ENCODE assay signal across 9 mouse cellular contexts in the genomic region with DNA sequence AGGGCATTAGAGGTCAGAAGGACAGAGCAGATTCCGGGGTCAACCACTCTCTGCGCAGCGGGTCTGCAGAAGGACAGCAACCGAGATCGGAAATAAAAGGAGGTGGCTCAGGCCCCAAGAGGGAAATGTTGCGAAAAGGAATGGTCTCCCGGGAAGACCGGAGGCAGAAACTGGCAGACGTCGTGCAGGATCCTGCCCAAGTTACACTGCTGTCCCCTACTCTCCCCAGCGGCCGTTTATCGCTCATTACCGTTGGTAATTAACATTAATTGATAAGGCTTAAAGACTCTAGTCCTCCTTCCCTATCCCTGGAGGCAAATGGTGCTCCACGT. TPM values are rescaled to one million over a fixed set of nuclear protein-coding genes. Genes with fewer than 3 reads are reported as not detected.
DNase-seq lines count a peak whose midpoint lies in the region; ATAC-seq and TF ChIP-seq lines count a peak whose summit lies in the region.
"Had no signal": no experiment of that assay in that cellular context is flagged by ENCODE, and none has a peak within 500 bp of the region (broad histone marks: within the 10 kb centered on the region; RNA-seq: fewer than 3 reads in every experiment).

No protein-coding gene starts in this region.

- TF ChIP-seq EP300 in lung, postnatal 0 days (IDR thresholded peaks at IDR 0.05) = no peak

- H3K4me3 ChIP-seq in cerebellum, adult 2 months (replicated peaks; ENCODE audit: insufficient read depth, low read depth, low read length) = peak overlapping the region; percentile 80
- peak overlapping the region; percentile 86 for H3K4me3 ChIP-seq in lung, embryonic 14.5 days (ENCODE audit: low read depth, low read length)
- H3K4me3 ChIP-seq in forebrain, embryonic 15.5 days = peak overlapping the region; percentile 68
- H3K4me3 ChIP-seq in lung, postnatal 0 days (ENCODE audit: low read depth, low read length) = peak overlapping the region; percentile 60

- DNase-seq in cerebellum, adult 2 months = no peak
- DNase-seq in cerebellum, postnatal 25 days = no peak
- peak; percentile 21 for DNase-seq in lung, embryonic 14.5 days
- DNase-seq in lung, postnatal 25 days (ENCODE audit: low spot score) = no peak
- peak; percentile 17 for DNase-seq in lung, postnatal 0 days (ENCODE audit: low spot score)
- DNase-seq in cerebellum, postnatal 14 days = no peak

- no peak for TF ChIP-seq POLR2A in cerebellum, adult 2 months (IDR thresholded peaks at IDR 0.05; ENCODE audit: borderline replicate concordance, insufficient read depth, low read length)

- H3K9me3 ChIP-seq in lung, embryonic 14.5 days (ENCODE audit: low read depth, low read length) = no peaks in the 10 kb centered on the region
- no peaks in the 10 kb centered on the region for H3K9me3 ChIP-seq in forebrain, embryonic 15.5 days
- no peaks in the 10 kb centered on the region for H3K9me3 ChIP-seq in lung, postnatal 0 days (ENCODE audit: low read length)

- peaks cover 2% of the 10 kb centered on the region; the same call in 1 of the 2 replicates for H3K4me1 ChIP-seq in cerebellum, adult 2 months (ENCODE audit: control insufficient read depth, insufficient read depth, low read length)
- H3K4me1 ChIP-seq in lung, embryonic 14.5 days (ENCODE audit: insufficient read depth) = peaks cover 4% of the 10 kb centered on the region; the same call in 1 of the 2 replicates
- peaks cover 21% of the 10 kb centered on the region for H3K4me1 ChIP-seq in forebrain, embryonic 15.5 days
- peaks cover 13% of the 10 kb centered on the region; the same call in 1 of the 2 replicates for H3K4me1 ChIP-seq in lung, postnatal 0 days (ENCODE audit: insufficient read depth, low read depth, low read length)

- peak overlapping the region; percentile 94 for H3K4me2 ChIP-seq in lung, embryonic 14.5 days
- H3K4me2 ChIP-seq in forebrain, embryonic 15.5 days (replicated peaks) = peak overlapping the region; percentile 68
- H3K4me2 ChIP-seq in lung, postnatal 0 days (replicated peaks; ENCODE audit: low read depth, low read length) = peak overlapping the region; percentile 89

- ATAC-seq in lung, embryonic 14.5 days (ENCODE audit: insufficient read depth) = 0 out of 2 replicates have a peak, but pooled peaks have one; percentile 0
- no peak for ATAC-seq in forebrain, embryonic 15.5 days (replicated peaks)
- ATAC-seq in lung, postnatal 0 days = no peak
- ATAC-seq in megakaryocyte progenitor cell, adult 5-6 weeks (replicated peaks; ENCODE audit: poor library complexity) = no peak; the same call in 1 of the 2 replicates

- no peak for TF ChIP-seq CTCF in cerebellum, adult 2 months (IDR thresholded peaks at IDR 0.05; ENCODE audit: borderline replicate concordance, insufficient read depth, low read depth, low read length)
- no peak for TF ChIP-seq CTCF in lung, embryonic 14.5 days (IDR thresholded peaks at IDR 0.05; ENCODE audit: low read depth)
- no peak for TF ChIP-seq CTCF in lung, postnatal 0 days (IDR thresholded peaks at IDR 0.05)

- H3K9ac ChIP-seq in lung, embryonic 14.5 days = peak overlapping the region; percentile 84
- peak overlapping the region; percentile 68 for H3K9ac ChIP-seq in forebrain, embryonic 15.5 days (replicated peaks)
- peak overlapping the region; percentile 63 for H3K9ac ChIP-seq in lung, postnatal 0 days (replicated peaks; ENCODE audit: low read depth)

- peak overlapping the region; percentile 89 for H3K27ac ChIP-seq in cerebellum, adult 2 months (ENCODE audit: insufficient read depth, low read length)
- peak overlapping the region; percentile 78 for H3K27ac ChIP-seq in lung, embryonic 14.5 days (ENCODE audit: low read depth)
- peak overlapping the region; percentile 67 for H3K27ac ChIP-seq in forebrain, embryonic 15.5 days (replicated peaks)
- peak overlapping the region; percentile 81 for H3K27ac ChIP-seq in lung, postnatal 0 days (ENCODE audit: low read length)

- peaks cover 31% of the 10 kb centered on the region for H3K36me3 ChIP-seq in lung, embryonic 14.5 days (ENCODE audit: insufficient read depth)
- H3K36me3 ChIP-seq in forebrain, embryonic 15.5 days = peaks cover 18% of the 10 kb centered on the region
- H3K36me3 ChIP-seq in lung, postnatal 0 days (ENCODE audit: insufficient read depth, low read length) = no peaks in the 10 kb centered on the region; the same call in 1 of the 2 replicates

- no peaks in the 10 kb centered on the region for H3K27me3 ChIP-seq in cerebellum, adult 2 months (ENCODE audit: control insufficient read depth, insufficient read depth, low read length)
- no peaks in the 10 kb centered on the region for H3K27me3 ChIP-seq in lung, embryonic 14.5 days (ENCODE audit: insufficient read depth, low read length)
- no peaks in the 10 kb centered on the region for H3K27me3 ChIP-seq in forebrain, embryonic 15.5 days
- H3K27me3 ChIP-seq in lung, postnatal 0 days (replicated peaks; ENCODE audit: insufficient read depth, low read length) = no peaks in the 10 kb centered on the region

- WGBS in cerebellum, adult 2 months = under 1% methylated on average over 15 of the region's 15 CpGs
- WGBS in lung, embryonic 14.5 days = under 1% methylated on average over 15 of the region's 15 CpGs
- 0% methylated on average over 15 of the region's 15 CpGs for WGBS in forebrain, embryonic 15.5 days
- 3% methylated on average over 15 of the region's 15 CpGs for WGBS in lung, postnatal 0 days

RNA-seq across cellular contexts. Expression of a gene that starts 0.3 kb away (rescaled TPM):
- 696 and 758 TPM in 2 replicates for polyA plus RNA-seq in cerebellum, adult 2 months (2012; rRNA removed)
- polyA plus RNA-seq in lung, embryonic 14.5 days (2014; fragmentation: Nextera tagmentation; extraction: Ambion mirVana) = 725 and 738 TPM in 2 replicates
- 409 and 467 TPM in 2 replicates for polyA plus RNA-seq in forebrain, embryonic 15.5 days (2015; fragmentation: Nextera tagmentation; extraction: Ambion mirVana)
- 324 and 382 TPM in 2 replicates for polyA plus RNA-seq in lung, postnatal 0 days (2015; fragmentation: Nextera tagmentation; extraction: Ambion mirVana)
- 577 and 669 TPM in 2 replicates for total RNA-seq in megakaryocyte progenitor cell, adult 5-6 weeks (2015)
- total RNA-seq in megakaryocyte progenitor cell, adult 5-6 weeks (2017) = 72.0 and 102 TPM in 2 replicates

RNA-seq across cellular contexts. Expression of a gene that starts 10.0 kb away (rescaled TPM):
- 56.0 and 56.8 TPM in 2 replicates for polyA plus RNA-seq in cerebellum, adult 2 months (2012; rRNA removed)
- 37.8 and 43.2 TPM in 2 replicates for polyA plus RNA-seq in lung, embryonic 14.5 days (2014; fragmentation: Nextera tagmentation; extraction: Ambion mirVana)
- 35.1 and 37.2 TPM in 2 replicates for polyA plus RNA-seq in forebrain, embryonic 15.5 days (2015; fragmentation: Nextera tagmentation; extraction: Ambion mirVana)
- 29.6 and 31.6 TPM in 2 replicates for polyA plus RNA-seq in lung, postnatal 0 days (2015; fragmentation: Nextera tagmentation; extraction: Ambion mirVana)
- 21.3 and 21.8 TPM in 2 replicates for total RNA-seq in megakaryocyte progenitor cell, adult 5-6 weeks (2015)
- total RNA-seq in megakaryocyte progenitor cell, adult 5-6 weeks (2017) = 18.2 and 19.3 TPM in 2 replicates

RNA-seq across cellular contexts. Expression of a gene that starts 36.6 kb away (rescaled TPM):
- 0.08 TPM in 1 of 2 replicates, not detected in the other for polyA plus RNA-seq in cerebellum, adult 2 months (2012; rRNA removed)
- polyA plus RNA-seq in lung, embryonic 14.5 days (2014; fragmentation: Nextera tagmentation; extraction: Ambion mirVana) = not detected in 2 replicates
- polyA plus RNA-seq in forebrain, embryonic 15.5 days (2015; fragmentation: Nextera tagmentation; extraction: Ambion mirVana) = not detected in 2 replicates
- polyA plus RNA-seq in lung, postnatal 0 days (2015; fragmentation: Nextera tagmentation; extraction: Ambion mirVana) = 0.74 and 0.98 TPM in 2 replicates
- total RNA-seq in megakaryocyte progenitor cell, adult 5-6 weeks (2015) = not detected in 2 replicates
- total RNA-seq in megakaryocyte progenitor cell, adult 5-6 weeks (2017) = not detected in 2 replicates
- polyA plus RNA-seq: frontal cortex, adult 2 months had no signal

RNA-seq across cellular contexts. Expression of a gene that starts 40.5 kb away (rescaled TPM):
- polyA plus RNA-seq in cerebellum, adult 2 months (2012; rRNA removed) = 75.0 and 83.5 TPM in 2 replicates
- 37.2 and 37.6 TPM in 2 replicates for polyA plus RNA-seq in lung, embryonic 14.5 days (2014; fragmentation: Nextera tagmentation; extraction: Ambion mirVana)
- 136 and 142 TPM in 2 replicates for polyA plus RNA-seq in forebrain, embryonic 15.5 days (2015; fragmentation: Nextera tagmentation; extraction: Ambion mirVana)
- 72.9 and 77.9 TPM in 2 replicates for polyA plus RNA-seq in lung, postnatal 0 days (2015; fragmentation: Nextera tagmentation; extraction: Ambion mirVana)
- 71.4 and 78.1 TPM in 2 replicates for total RNA-seq in megakaryocyte progenitor cell, adult 5-6 weeks (2015)
- total RNA-seq in megakaryocyte progenitor cell, adult 5-6 weeks (2017) = 51.6 and 56.1 TPM in 2 replicates

RNA-seq across cellular contexts. Expression of a gene that starts 50.8 kb away (rescaled TPM):
- polyA plus RNA-seq in cerebellum, adult 2 months (2012; rRNA removed) = not detected in 2 replicates
- polyA plus RNA-seq in lung, embryonic 14.5 days (2014; fragmentation: Nextera tagmentation; extraction: Ambion mirVana) = not detected in 2 replicates
- polyA plus RNA-seq in forebrain, embryonic 15.5 days (2015; fragmentation: Nextera tagmentation; extraction: Ambion mirVana) = not detected in 2 replicates
- not detected in 2 replicates for polyA plus RNA-seq in lung, postnatal 0 days (2015; fragmentation: Nextera tagmentation; extraction: Ambion mirVana)
- total RNA-seq in megakaryocyte progenitor cell, adult 5-6 weeks (2015) = not detected in 2 replicates
- not detected in 2 replicates for total RNA-seq in megakaryocyte progenitor cell, adult 5-6 weeks (2017)
- polyA plus RNA-seq: frontal cortex, adult 2 months had no signal

Comparison
In these comparisons a context has a peak if more than half of its experiments do, and no peak if none do; other contexts are left out.
1. DNase-seq: peak in lung, embryonic 14.5 days (single experiment) and lung, postnatal 0 days (single experiment); none in cerebellum, adult 2 months (0 of 2), cerebellum, postnatal 25 days (0 of 2), lung, postnatal 25 days (single experiment) and cerebellum, postnatal 14 days (0 of 2).
2. Peak in every context shown above with its lines, with median percentiles within 50 percentile points of each other: H3K27ac ChIP-seq, H3K4me3 ChIP-seq, H3K4me2 ChIP-seq and H3K9ac ChIP-seq.